Mouse (Mus musculus) forebrain, embryonic 12.5 days (tissue): ENCODE data around the gene Plet1. TPM values are rescaled to one million over a fixed set of nuclear protein-coding genes. Genes with fewer than 3 reads are reported as not detected.

Experiments
- ATAC-seq: fragments of 200-750 bp; cut with Nextera tagmentation; 2 replicates; pipeline ENCODE4 v1.8.0; 2017; ENCODE audit warnings: moderate TSS enrichment; ENCODE audit not compliant: low FRiP score
- H3K27ac ChIP-seq: fragments of 300-500 bp; sonication (generic); 2 replicates; pipeline ENCODE4 v1.5.1; 2016; ENCODE audit warnings: mild to moderate bottlenecking
- H3K27me3 ChIP-seq: fragments of 300-500 bp; sonication (generic); 2 replicates; pipeline ENCODE4 v1.6.1; 2016; ENCODE audit warnings: mild to moderate bottlenecking
- H3K36me3 ChIP-seq: fragments of 300-500 bp; sonication (generic); replicated peaks from 2 replicates; pipeline ENCODE4 v1.6.1; 2016; ENCODE audit warnings: mild to moderate bottlenecking
- H3K4me1 ChIP-seq: fragments of 300-500 bp; sonication (generic); 2 replicates; pipeline ENCODE4 v1.6.1; 2016
- H3K4me2 ChIP-seq: fragments of 300-500 bp; sonication (generic); 2 replicates; pipeline ENCODE4 v1.6.1; 2016; ENCODE audit warnings: mild to moderate bottlenecking, moderate library complexity
- H3K4me3 ChIP-seq: fragments of 300-500 bp; sonication (generic); replicated peaks from 2 replicates; pipeline ENCODE4 v1.5.1; 2016; ENCODE audit warnings: mild to moderate bottlenecking
- H3K9ac ChIP-seq: fragments of 300-500 bp; sonication (generic); 2 replicates; pipeline ENCODE4 v1.6.1; 2016; ENCODE audit warnings: mild to moderate bottlenecking
- H3K9me3 ChIP-seq: fragments of 300-500 bp; sonication (generic); 2 replicates; pipeline ENCODE4 v1.6.1; 2016
- WGBS: fragments of 180-500 bp; shearing (Covaris S2); methylation state at CpG from one replicate; pipeline ENCODE4 v1.1.7; 2016; 5-methylcytosine and 5-hydroxymethylcytosine counted together
- polyA plus RNA-seq: library from polyadenylated mRNA; unstranded; fragments of >200 nt; fragmentation: Nextera tagmentation; extraction: Ambion mirVana; gene quantifications from 2 replicates; pipeline ENCODE4 v1.2.1, GENCODE M21; 2016

Gene Plet1
- polyA plus RNA-seq, 1 experiment from 2014 or later, result 0.36 TPM

GRCm38 (mm10) chr9:50522574-50522973, 28.2 kb downstream of the Plet1 start:
- Histone ChIP-seq H3K4me3 (no peak overlapping the region), H3K9me3 (no peaks in the 10 kb centered on the region), H3K4me2 (no peak overlapping the region), H3K4me1 (peaks cover 3% of the 10 kb centered on the region), H3K9ac (no peak overlapping the region), H3K27me3 (no peaks in the 10 kb centered on the region), H3K27ac (no peak overlapping the region), H3K36me3 (peaks cover 4% of the 10 kb centered on the region; the same call in 1 of the 2 replicates)
- ATAC-seq, result no peak
- 84% methylated on average over 5 of the region's 5 CpGs for WGBS

- Histone ChIP-seq H3K4me1 (peaks cover 8% of the 10 kb centered on the region), H3K27me3 (no peaks in the 10 kb centered on the region), H3K4me3 (no peak overlapping the region), H3K27ac (no peak overlapping the region), H3K4me2 (no peak overlapping the region), H3K9ac (no peak overlapping the region), H3K36me3 (peaks cover 4% of the 10 kb centered on the region; the same call in 1 of the 2 replicates), H3K9me3 (no peaks in the 10 kb centered on the region)
- no peak for ATAC-seq
- 87% methylated on average over 5 of the region's 5 CpGs for WGBS
These were observed 30.6 kb downstream of the Plet1 start for GRCm38 (mm10) chr9:50524936-50525335.

- Histone ChIP-seq H3K9me3 (no peaks in the 10 kb centered on the region), H3K4me1 (peaks cover 8% of the 10 kb centered on the region), H3K4me3 (no peak overlapping the region), H3K27me3 (no peaks in the 10 kb centered on the region), H3K4me2 (no peak overlapping the region), H3K27ac (no peak overlapping the region), H3K36me3 (peaks cover 4% of the 10 kb centered on the region; the same call in 1 of the 2 replicates), H3K9ac (no peak overlapping the region)
- 86% methylated on average over 5 of the region's 5 CpGs for WGBS
- ATAC-seq, result no peak
These were observed 31.3 kb downstream of the Plet1 start for GRCm38 (mm10) chr9:50525585-50525984.

GRCm38 (mm10) chr9:50527860-50528259, 33.5 kb downstream of the Plet1 start:
- WGBS, result 44% methylated on average over 7 of the region's 7 CpGs
- Histone ChIP-seq H3K4me3 (peak overlapping the region; percentile 77), H3K27me3 (no peaks in the 10 kb centered on the region), H3K4me2 (peak overlapping the region; percentile 64), H3K9me3 (no peaks in the 10 kb centered on the region), H3K9ac (peak overlapping the region; percentile 61), H3K4me1 (peaks cover 8% of the 10 kb centered on the region), H3K36me3 (peaks cover 4% of the 10 kb centered on the region; the same call in 1 of the 2 replicates), H3K27ac (no peak overlapping the region)
- ATAC-seq, result peak; percentile 44

GRCm38 (mm10) chr9:50528293-50528892, 34.1 kb downstream of the Plet1 start, which contains the start of gene Pts:
Pts (minus strand) TSS chr9:50528724.
- H3K27me3 ChIP-seq, result no peaks in the 10 kb centered on the region
- peak within 1 kb of the TSS; percentile 65; the same call in 1 of the 2 replicates for H3K27ac ChIP-seq
- peak within 1 kb of the TSS; percentile 64 for H3K4me2 ChIP-seq
- ATAC-seq, result peak; percentile 99
- H3K9ac ChIP-seq, result peak within 1 kb of the TSS; percentile 61
- peaks cover 8% of the 10 kb centered on the region for H3K4me1 ChIP-seq
- WGBS, result under 1% methylated on average over 54 of the region's 54 CpGs
- H3K36me3 ChIP-seq, result peaks cover 4% of the 10 kb centered on the region; the same call in 1 of the 2 replicates
- H3K9me3 ChIP-seq, result no peaks in the 10 kb centered on the region
- H3K4me3 ChIP-seq, result peak within 1 kb of the TSS; percentile 77

- H3K4me1 ChIP-seq, result peaks cover 8% of the 10 kb centered on the region
- 40% methylated on average over 2 of the region's 2 CpGs for WGBS
These were observed 36.6 kb downstream of the Plet1 start for GRCm38 (mm10) chr9:50530890-50531289.

GRCm38 (mm10) chr9:50533328-50533727, 39.0 kb downstream of the Plet1 start:
- H3K9ac ChIP-seq, result no peak overlapping the region
- H3K27ac ChIP-seq, result no peak overlapping the region
- WGBS, result 87% methylated on average over 11 of the region's 11 CpGs
- no peak overlapping the region for H3K4me2 ChIP-seq
- no peaks in the 10 kb centered on the region for H3K9me3 ChIP-seq
- H3K36me3 ChIP-seq, result no peaks in the 10 kb centered on the region
- ATAC-seq, result no peak
- no peaks in the 10 kb centered on the region for H3K27me3 ChIP-seq
- H3K4me3 ChIP-seq, result no peak overlapping the region
- no peaks in the 10 kb centered on the region for H3K4me1 ChIP-seq

More at GRCm38 (mm10) chr9:50530890-50531289, 36.6 kb downstream of the Plet1 start:
- H3K27ac ChIP-seq, result no peak overlapping the region
- no peak overlapping the region for H3K4me2 ChIP-seq
- H3K9ac ChIP-seq, result no peak overlapping the region
- H3K9me3 ChIP-seq, result no peaks in the 10 kb centered on the region
- H3K4me3 ChIP-seq, result no peak overlapping the region
- H3K36me3 ChIP-seq, result no peaks in the 10 kb centered on the region
- no peaks in the 10 kb centered on the region for H3K27me3 ChIP-seq
- ATAC-seq, result no peak

GRCm38 (mm10) chr9:50533791-50534190, 39.5 kb downstream of the Plet1 start:
- no peak for ATAC-seq
- no peaks in the 10 kb centered on the region for H3K27me3 ChIP-seq
- no peak overlapping the region for H3K9ac ChIP-seq
- no peaks in the 10 kb centered on the region for H3K36me3 ChIP-seq
- WGBS, result 84% methylated on average over 3 of the region's 3 CpGs
- H3K4me2 ChIP-seq, result no peak overlapping the region
- H3K4me3 ChIP-seq, result no peak overlapping the region
- H3K4me1 ChIP-seq, result no peaks in the 10 kb centered on the region
- H3K27ac ChIP-seq, result no peak overlapping the region
- no peaks in the 10 kb centered on the region for H3K9me3 ChIP-seq

GRCm38 (mm10) chr9:50535930-50536329, 41.6 kb downstream of the Plet1 start:
- no peak overlapping the region for H3K9ac ChIP-seq
- H3K4me3 ChIP-seq, result no peak overlapping the region
- H3K27me3 ChIP-seq, result no peaks in the 10 kb centered on the region
- no peak overlapping the region for H3K27ac ChIP-seq
- H3K9me3 ChIP-seq, result no peaks in the 10 kb centered on the region
- H3K4me2 ChIP-seq, result no peak overlapping the region
- no peaks in the 10 kb centered on the region for H3K36me3 ChIP-seq
- ATAC-seq, result no peak
- 86% methylated on average over 5 of the region's 5 CpGs for WGBS
- peaks cover 3% of the 10 kb centered on the region; the same call in 1 of the 2 replicates for H3K4me1 ChIP-seq

- Histone ChIP-seq H3K4me2 (no peak overlapping the region), H3K36me3 (no peaks in the 10 kb centered on the region), H3K4me3 (no peak overlapping the region), H3K27me3 (no peaks in the 10 kb centered on the region), H3K9me3 (no peaks in the 10 kb centered on the region), H3K27ac (no peak overlapping the region), H3K9ac (no peak overlapping the region), H3K4me1 (peaks cover 3% of the 10 kb centered on the region; the same call in 1 of the 2 replicates)
- no peak for ATAC-seq
- 84% methylated on average over 7 of the region's 7 CpGs for WGBS
These were observed 42.3 kb downstream of the Plet1 start for GRCm38 (mm10) chr9:50536603-50537135.

GRCm38 (mm10) chr9:50537295-50537694, 43.0 kb downstream of the Plet1 start:
- 84% methylated on average over 4 of the region's 4 CpGs for WGBS
- no peak overlapping the region for H3K4me3 ChIP-seq
- no peak for ATAC-seq

GRCm38 (mm10) chr9:50540170-50540569, 45.8 kb downstream of the Plet1 start:
- no peak overlapping the region for H3K4me3 ChIP-seq
- no peaks in the 10 kb centered on the region for H3K27me3 ChIP-seq
- peaks cover 3% of the 10 kb centered on the region; the same call in 1 of the 2 replicates for H3K4me1 ChIP-seq
- no peaks in the 10 kb centered on the region for H3K9me3 ChIP-seq
- no peaks in the 10 kb centered on the region for H3K36me3 ChIP-seq
- 0 out of 2 replicates have a peak overlapping the region, but pooled peaks have one; percentile 27 for H3K27ac ChIP-seq
- H3K4me2 ChIP-seq, result peak overlapping the region; percentile 42
- no peak for ATAC-seq
- no peak overlapping the region for H3K9ac ChIP-seq
- WGBS, result 61% methylated on average over 7 of the region's 7 CpGs

More at GRCm38 (mm10) chr9:50537295-50537694, 43.0 kb downstream of the Plet1 start:
- Histone ChIP-seq H3K27ac (no peak overlapping the region), H3K4me2 (no peak overlapping the region), H3K4me1 (peaks cover 3% of the 10 kb centered on the region; the same call in 1 of the 2 replicates), H3K9ac (no peak overlapping the region), H3K27me3 (no peaks in the 10 kb centered on the region), H3K9me3 (no peaks in the 10 kb centered on the region), H3K36me3 (no peaks in the 10 kb centered on the region)
